Mouse (Mus musculus) olfactory bulb, adult 2 months (tissue): ENCODE data around the gene Rbm8a. TPM values are rescaled to one million over a fixed set of nuclear protein-coding genes. Genes with fewer than 3 reads are reported as not detected.

Experiments
- H3K27ac ChIP-seq: fragments of 200-500 bp; 2 replicates; pipeline ENCODE4 v1.5.1; 2012; ENCODE audit warnings: low read depth, low read length; ENCODE audit not compliant: insufficient read depth
- H3K4me1 ChIP-seq: fragments of 200-500 bp; 2 replicates; pipeline ENCODE4 v1.6.1; 2012; ENCODE audit warnings: low read length; ENCODE audit not compliant: control insufficient read depth, insufficient read depth
- H3K4me3 ChIP-seq: fragments of 200-500 bp; 2 replicates; pipeline ENCODE4 v1.5.1; 2012; ENCODE audit warnings: mild to moderate bottlenecking, low read depth, low read length, moderate library complexity; ENCODE audit not compliant: insufficient read depth
- CTCF ChIP-seq: fragments of 200-500 bp; IDR thresholded peaks from 2 replicates; pipeline ENCODE4 v1.5.1; 2012; ENCODE audit warnings: low read depth, mild to moderate bottlenecking, low read length, moderate library complexity; ENCODE audit not compliant: insufficient read depth
- POLR2A ChIP-seq: fragments of 200-500 bp; IDR thresholded peaks from 2 replicates; pipeline ENCODE4 v1.6.1; 2012; ENCODE audit warnings: mild to moderate bottlenecking, low read depth, low read length, moderate library complexity; ENCODE audit not compliant: insufficient read depth
- WGBS: fragments of 180-500 bp; shearing (Covaris S2); methylation state at CpG from one replicate; pipeline ENCODE4 v1.1.7; 2018; 5-methylcytosine and 5-hydroxymethylcytosine counted together
- polyA plus RNA-seq: library from polyadenylated mRNA; stranded (reverse); fragments of >200 nt; gene quantifications from 2 replicates; pipeline ENCODE4 v1.2.4, GENCODE M21; 2012; ENCODE audit warnings: low replicate concordance; ENCODE audit not compliant: missing spikeins, insufficient read depth, insufficient read length

Gene Rbm8a
- polyA plus RNA-seq, 1 experiment, result not detected

DNA sequence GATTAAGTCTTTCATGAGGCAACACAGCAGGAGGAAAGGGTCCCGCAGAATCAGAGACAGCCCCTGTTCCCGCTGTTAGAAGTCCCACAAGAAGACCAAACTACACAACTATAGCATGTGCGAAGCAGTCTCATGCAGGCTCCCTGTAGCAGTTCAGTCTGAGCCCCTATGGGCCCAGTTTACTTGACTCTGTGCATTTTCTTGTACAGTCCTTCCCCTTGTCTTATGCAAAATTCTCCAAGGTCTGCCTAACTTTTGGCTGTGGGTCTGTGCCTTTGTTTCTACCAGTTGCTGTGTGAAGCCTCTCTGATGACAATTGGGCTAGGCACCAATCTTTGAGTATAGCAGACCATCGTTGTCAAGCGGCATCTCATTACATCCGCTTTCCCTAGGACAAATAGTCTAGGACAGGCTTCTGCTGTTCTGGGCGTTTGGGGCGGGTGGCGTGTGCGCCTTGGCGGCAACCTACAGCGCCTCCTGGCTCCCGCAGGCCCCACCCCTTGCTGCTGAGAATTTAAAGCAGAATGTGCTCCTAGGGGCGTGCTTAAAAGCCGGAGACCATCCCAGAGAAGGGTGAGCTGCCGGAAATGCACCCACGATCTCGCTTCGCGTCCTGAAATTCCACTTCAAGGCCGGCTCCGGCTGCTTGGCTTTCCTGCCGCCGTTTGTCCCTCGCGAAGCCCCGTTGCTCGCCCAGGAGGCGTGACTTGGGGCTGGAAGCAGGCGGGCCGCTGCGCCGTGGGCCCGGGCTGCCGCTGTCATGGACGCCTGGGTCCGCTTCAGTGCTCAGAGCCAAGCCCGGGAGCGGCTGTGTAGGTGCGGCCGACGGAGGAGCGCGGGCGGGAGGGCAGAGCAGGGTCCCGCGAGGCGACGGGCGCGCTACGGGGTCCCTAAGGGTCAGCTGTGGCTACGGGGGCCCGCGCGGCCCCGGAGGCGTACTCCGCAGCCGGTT, 5.5 kb downstream of the Rbm8a start, which contains the start of the genes Pex11b and Gm42957:
Pex11b (plus strand) TSS at position 449 of the 952 bp plus-strand sequence.
Gm42957 (plus strand) TSS at position 547 of the 952 bp plus-strand sequence.
- peaks cover 8% of the 10 kb centered on the region for H3K4me1 ChIP-seq
- 2% methylated on average over 60 of the region's 60 CpGs for WGBS
- peak within 1 kb of the TSS; percentile 84 for H3K4me3 ChIP-seq
- peak within 1 kb of the TSS; percentile 73 for H3K27ac ChIP-seq
- peak; percentile 67 for TF ChIP-seq POLR2A
- TF ChIP-seq CTCF, result 0 out of 2 replicates have a peak, but pooled peaks have one; percentile 10

DNA sequence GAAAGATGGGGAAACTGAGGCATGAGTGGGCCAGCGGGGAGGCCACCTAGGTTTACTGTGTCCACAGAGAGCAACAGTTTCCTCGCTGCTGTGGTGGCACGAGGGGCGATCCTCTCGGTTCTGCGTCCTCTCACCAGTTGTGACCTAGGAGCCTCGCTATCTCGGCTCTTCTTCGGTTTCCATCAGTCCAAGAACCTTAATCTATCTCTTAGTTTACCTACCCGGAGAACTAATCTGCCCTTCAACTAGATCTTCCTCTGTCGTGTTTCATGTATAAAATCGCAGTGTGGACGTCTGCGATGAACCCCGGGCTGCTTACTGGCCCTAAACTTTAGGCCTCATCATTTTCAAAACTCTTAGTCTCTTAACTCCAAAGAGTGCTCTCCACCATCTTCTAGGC, 6.2 kb downstream of the Rbm8a start:
- WGBS, result 8% methylated on average over 15 of the region's 15 CpGs
- no peak for TF ChIP-seq CTCF
- TF ChIP-seq POLR2A, result no peak
- H3K4me3 ChIP-seq, result peak overlapping the region; percentile 84

DNA sequence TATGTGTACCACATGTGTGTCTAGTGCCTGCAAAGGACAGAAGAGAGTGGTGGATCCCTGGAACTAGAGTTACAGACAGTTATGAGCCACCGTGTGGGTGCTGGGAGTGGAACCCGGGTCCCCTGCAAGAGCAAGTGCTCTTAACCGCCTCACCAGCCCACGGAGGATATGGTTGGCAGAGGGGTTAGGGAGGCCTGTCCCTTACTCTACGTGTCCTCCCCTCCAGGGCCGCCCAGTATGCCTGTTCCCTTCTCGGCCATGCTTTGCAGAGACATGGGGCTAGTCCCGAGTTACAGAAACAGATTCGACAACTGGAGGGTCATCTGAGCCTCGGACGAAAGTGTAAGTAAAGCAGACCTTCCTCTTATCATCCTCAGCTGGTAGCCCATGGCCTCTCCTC, 6.7 kb downstream of the Rbm8a start:
- no peak for TF ChIP-seq POLR2A

More for the DNA sequence above, 6.2 kb downstream of the Rbm8a start:
- Histone ChIP-seq H3K27ac (peak overlapping the region; percentile 73), H3K4me1 (peaks cover 8% of the 10 kb centered on the region)

DNA sequence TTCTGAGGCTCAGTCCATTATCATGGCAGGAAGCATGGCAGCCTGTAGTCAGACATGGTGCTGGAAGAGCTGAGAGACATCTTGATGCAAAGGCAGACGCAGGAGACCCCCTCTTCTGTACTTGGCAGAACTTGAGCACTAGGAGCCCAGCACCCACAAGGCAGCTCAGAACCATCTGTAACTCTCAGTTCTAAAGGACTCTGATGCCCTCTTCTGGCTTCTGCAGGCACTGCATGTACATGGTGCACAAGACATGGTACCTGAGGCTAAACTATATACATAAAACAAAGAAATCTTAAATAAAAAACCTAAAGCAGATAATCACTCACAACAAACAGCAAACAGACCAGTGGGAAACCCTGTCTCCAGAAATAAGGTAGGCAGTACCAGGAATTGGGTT, 9.5 kb downstream of the Rbm8a start:
- TF ChIP-seq CTCF, result no peak
- TF ChIP-seq POLR2A, result no peak
- 77% methylated on average over 1 of the region's 1 CpGs for WGBS

More for the DNA sequence above, 6.7 kb downstream of the Rbm8a start:
- Histone ChIP-seq H3K4me3 (peak overlapping the region; percentile 4; the same call in 1 of the 2 replicates), H3K27ac (no peak overlapping the region), H3K4me1 (peaks cover 8% of the 10 kb centered on the region)
- WGBS, result 65% methylated on average over 11 of the region's 11 CpGs

DNA sequence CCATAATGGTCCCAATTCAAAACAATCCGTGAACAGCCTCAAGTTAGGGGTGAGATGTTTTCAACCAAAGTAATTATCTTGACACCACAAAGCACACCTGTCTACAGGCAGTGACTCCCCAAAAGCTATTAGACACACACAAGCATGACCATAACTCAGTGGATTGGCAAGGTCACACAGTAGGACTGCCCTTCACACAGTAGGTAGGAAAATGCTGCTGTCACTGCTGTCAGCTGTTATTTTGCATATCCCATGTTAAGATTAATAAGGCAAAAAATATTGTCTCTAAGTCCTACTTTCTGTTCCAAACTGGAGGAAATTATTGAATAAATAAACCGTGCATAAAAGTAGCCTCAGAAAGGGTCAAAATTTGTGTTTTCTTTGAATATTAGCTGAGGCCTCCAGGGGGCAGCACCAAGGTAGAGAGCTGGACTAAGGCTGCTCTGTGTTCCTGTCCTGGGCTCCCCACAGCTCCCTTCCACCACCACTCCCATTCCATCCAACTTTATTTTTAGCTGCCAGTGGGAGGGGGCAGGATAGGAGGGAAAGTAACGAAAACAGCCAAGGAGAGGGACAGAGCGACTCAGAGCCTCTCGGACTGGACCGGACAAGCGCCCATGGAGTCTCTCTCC, 15.4 kb downstream of the Rbm8a start, which contains the start of gene Itga10:
Itga10 (plus strand) TSS at position 567 of the 632 bp plus-strand sequence.
- WGBS, result 64% methylated on average over 7 of the region's 7 CpGs
- no peak within 1 kb of the TSS for H3K4me3 ChIP-seq
- no peak within 1 kb of the TSS; the same call in 1 of the 2 replicates for H3K27ac ChIP-seq
- peaks cover 10% of the 10 kb centered on the region for H3K4me1 ChIP-seq
- TF ChIP-seq CTCF, result no peak
- TF ChIP-seq POLR2A, result no peak

More for the DNA sequence above, 9.5 kb downstream of the Rbm8a start:
- H3K27ac ChIP-seq, result no peak overlapping the region
- no peak overlapping the region for H3K4me3 ChIP-seq
- peaks cover 8% of the 10 kb centered on the region for H3K4me1 ChIP-seq

DNA sequence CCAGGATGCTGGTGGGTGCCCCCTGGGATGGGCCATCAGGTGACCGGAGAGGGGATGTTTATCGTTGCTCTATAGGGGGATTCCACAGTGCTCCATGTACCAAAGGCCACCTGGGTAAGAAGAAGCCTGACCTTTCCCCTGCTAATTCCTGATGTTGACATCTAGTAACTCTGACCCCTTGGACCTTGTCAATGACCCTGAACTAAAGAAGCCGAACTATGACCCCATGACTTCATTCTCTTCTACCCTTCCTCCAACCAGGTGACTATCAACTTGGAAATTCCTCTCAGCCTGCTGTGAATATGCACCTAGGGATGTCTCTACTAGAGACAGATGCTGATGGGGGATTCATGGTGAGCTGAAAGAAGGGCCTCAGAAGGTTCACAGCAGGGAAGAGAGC, 17.6 kb downstream of the Rbm8a start:
- 87% methylated on average over 3 of the region's 3 CpGs for WGBS
- H3K4me3 ChIP-seq, result no peak overlapping the region
- no peak overlapping the region for H3K27ac ChIP-seq
- TF ChIP-seq POLR2A (no peak), CTCF (no peak)
- peaks cover 10% of the 10 kb centered on the region for H3K4me1 ChIP-seq

DNA sequence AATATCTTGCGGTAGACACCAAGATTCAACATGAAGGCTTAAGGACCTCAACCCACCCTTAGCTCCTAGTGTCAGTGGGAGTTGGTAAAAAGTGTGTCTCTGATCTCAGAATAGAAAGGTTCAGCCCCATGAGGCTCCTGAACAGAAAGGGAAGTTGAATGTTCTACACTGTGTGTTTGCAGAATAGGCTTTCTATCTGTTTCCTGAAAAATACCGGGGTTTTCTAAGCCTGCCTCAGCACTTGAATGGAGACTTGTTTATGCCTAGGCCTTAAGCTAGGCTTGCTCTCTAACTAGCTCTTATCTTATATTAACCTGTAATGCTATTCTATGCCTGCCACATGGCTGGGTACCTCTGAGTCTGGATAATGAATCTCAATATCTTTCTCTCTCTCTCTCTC, 31.2 kb downstream of the Rbm8a start:
- Histone ChIP-seq H3K27ac (no peak overlapping the region), H3K4me3 (no peak overlapping the region), H3K4me1 (peaks cover 6% of the 10 kb centered on the region)
- WGBS, result 90% methylated on average over 2 of the region's 2 CpGs
- TF ChIP-seq CTCF (no peak), POLR2A (no peak)

DNA sequence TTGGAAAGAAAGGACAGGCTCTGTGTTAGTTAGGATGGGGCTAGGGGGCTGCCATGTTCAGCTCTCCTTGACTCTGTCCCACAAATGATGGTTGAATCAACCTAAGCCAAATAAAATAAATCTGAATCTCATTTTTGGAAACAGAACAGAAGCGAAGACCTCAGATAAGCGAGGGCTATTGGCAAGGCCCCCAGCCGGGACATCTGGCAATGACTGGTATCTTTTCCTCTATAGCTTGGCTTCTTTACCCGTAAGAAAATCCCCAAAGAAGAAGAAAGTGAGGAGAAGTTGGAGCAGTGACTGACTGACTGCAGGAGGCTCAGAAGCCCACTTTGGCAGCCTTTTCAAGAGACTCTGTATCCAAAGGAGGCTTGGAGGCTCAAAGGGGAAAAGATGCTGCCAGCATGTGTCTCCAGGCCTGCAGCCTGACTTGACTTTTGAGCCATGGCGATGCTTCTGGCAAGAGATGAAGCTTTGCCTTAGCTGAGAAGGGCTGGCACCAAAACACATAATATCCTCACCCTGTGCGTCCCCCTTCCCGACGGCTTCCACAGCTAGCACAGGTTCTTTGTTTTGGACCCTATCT, 33.1 kb downstream of the Rbm8a start:
- Histone ChIP-seq H3K4me1 (peaks cover 6% of the 10 kb centered on the region), H3K4me3 (no peak overlapping the region), H3K27ac (peak overlapping the region; percentile 50; the same call in 1 of the 2 replicates)
- TF ChIP-seq CTCF (no peak), POLR2A (no peak)
- 35% methylated on average over 8 of the region's 8 CpGs for WGBS
